In genomic region chr10:110206411-110206810, GRCm38 (mm10) we compare ENCODE assay signal across 15 mouse cellular contexts.
DNase-seq lines count a peak whose midpoint lies in the region; ATAC-seq lines count a peak whose summit lies in the region.
"Had no signal": no experiment of that assay in that cellular context is flagged by ENCODE, and none has a peak within 500 bp of the region (broad histone marks: within the 10 kb centered on the region; RNA-seq: fewer than 3 reads in every experiment).

No protein-coding gene starts in this region.

- ATAC-seq in cerebellum, adult (ENCODE audit: insufficient number of reproducible peaks, low FRiP score, low TSS enrichment) = peak; percentile 81
- ATAC-seq: CD4-positive, CD25-positive, alpha-beta regulatory T cell, adult 4 months; forebrain, embryonic 13.5 days; forebrain, postnatal 0 days; intestine, postnatal 0 days had no signal

- no peak for DNase-seq in cerebellum, postnatal 4 days (ENCODE audit: low spot score in 2 of 2)
- peak; percentile 22 for DNase-seq in cerebellum, adult 11-12 months
- peak; percentile 28 for DNase-seq in cerebellum, adult 9-10 months
- DNase-seq in cerebellum, postnatal 25 days = peak; percentile 41 to 50
- DNase-seq in thymus, postnatal 4 days = no peak
- DNase-seq in spleen, adult 18-20 months = no peak
- DNase-seq in gastrocnemius, adult 8-10 months (ENCODE audit: low spot score in 2 of 2) = no peak
- DNase-seq: adrenal gland, adult 8-10 months; B cell, adult 2 months; gastrocnemius, postnatal 25 days had no signal

Comparison
In these comparisons a context has a peak if more than half of its experiments do, and no peak if none do; other contexts are left out.
1. DNase-seq: peak in cerebellum, adult 11-12 months (single experiment), cerebellum, adult 9-10 months (single experiment) and cerebellum, postnatal 25 days (2 of 2); none in cerebellum, postnatal 4 days (0 of 2), thymus, postnatal 4 days (single experiment), spleen, adult 18-20 months (0 of 2) and gastrocnemius, adult 8-10 months (0 of 2).